Mouse (Mus musculus): ENCODE data around the gene Lce3d.

Lce3d gene

GRCm38 (mm10) chr3:92957090-92957489 is at the start of gene Lce3d:
Gene Lce3d, plus strand, starts transcription at chr3:92957390.
- no peak for DNase-seq

- no peak for DNase-seq
Measured at GRCm38 (mm10) chr3:92907571-92907970, 49.6 kb upstream of the Lce3d start.

- peak; percentile 5 for DNase-seq
Measured at GRCm38 (mm10) chr3:92920364-92920763, 36.8 kb upstream of the Lce3d start.

GRCm38 (mm10) chr3:92926130-92926529 is 31.1 kb upstream of the Lce3d start, which contains the start of gene Lce3a:
Gene Lce3a, minus strand, starts transcription at chr3:92926230.
- DNase-seq, result no peak

- DNase-seq, result no peak
Measured at GRCm38 (mm10) chr3:92932679-92933078, 24.5 kb upstream of the Lce3d start, which contains the start of gene Lce3b. Gene Lce3b, plus strand, starts transcription at chr3:92932979.

- no peak for DNase-seq
Measured at GRCm38 (mm10) chr3:92944186-92944585, 13.0 kb upstream of the Lce3d start, which contains the start of gene Lce3c. Gene Lce3c, plus strand, starts transcription at chr3:92944486.

- no peak for DNase-seq
Measured at GRCm38 (mm10) chr3:92966761-92967160, 9.6 kb downstream of the Lce3d start, which contains the start of gene Lce3e. Gene Lce3e, plus strand, starts transcription at chr3:92967061.

- DNase-seq, result no peak
Measured at GRCm38 (mm10) chr3:92978484-92978883, 21.3 kb downstream of the Lce3d start.

- no peak for DNase-seq
Measured at GRCm38 (mm10) chr3:92991926-92992325, 34.7 kb downstream of the Lce3d start, which contains the start of gene Lce3f. Gene Lce3f, plus strand, starts transcription at chr3:92992226.

GRCm38 (mm10) chr3:92998691-92999090 is 41.5 kb downstream of the Lce3d start:
- DNase-seq, result peak; percentile 59

GRCm38 (mm10) chr3:93000621-93001020 is 43.4 kb downstream of the Lce3d start:
- no peak for DNase-seq

GRCm38 (mm10) chr3:93002843-93003242 is 45.7 kb downstream of the Lce3d start:
- no peak for DNase-seq
